Mouse (Mus musculus): ENCODE data around the gene Pear1. TPM values are rescaled to one million over a fixed set of nuclear protein-coding genes. Genes with fewer than 3 reads are reported as not detected.
A peak's percentile ranks its signal among the peaks of the same experiment; 100 is the strongest.
"Not testable (repeated sequence)": the region's sequence is repeated elsewhere in the genome, so short reads cannot be mapped to it uniquely, and the experiment has no call there.

Pear1 gene
- total RNA-seq (2021), result 1 to 10 TPM; 7.8 to 7.9 TPM
- long read RNA-seq, experiment 1, full-length matches to known transcripts, result 3 of 10 reads
- long read RNA-seq, experiment 1, partial matches to known transcripts, result 1 of 10 reads
- long read RNA-seq, experiment 1, other reads (novel, unspliced or antisense), result 6 of 10 reads
- long read RNA-seq, experiment 2, partial matches to known transcripts, result 3 of 9 reads
- long read RNA-seq, experiment 2, other reads (novel, unspliced or antisense), result 6 of 9 reads

DNA sequence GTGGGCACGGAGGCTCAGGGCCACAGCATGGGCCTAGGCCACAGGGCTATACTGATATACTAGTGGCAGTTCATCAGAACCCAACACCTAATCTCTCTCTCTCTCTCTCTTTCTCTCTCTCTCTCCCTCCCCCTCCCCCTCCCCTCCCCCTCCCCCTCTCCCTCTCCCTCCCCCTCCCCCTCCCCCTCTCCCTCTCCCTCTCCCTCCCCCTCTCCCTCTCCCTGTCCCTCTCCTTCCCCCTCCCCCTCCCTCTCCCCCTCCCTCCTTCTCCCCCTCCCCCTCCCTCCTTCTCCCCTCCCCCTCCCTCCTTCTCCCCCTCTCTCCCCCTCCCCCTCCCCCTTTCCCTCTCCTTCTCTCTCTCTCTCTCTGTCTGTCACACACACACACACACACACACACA lies at the start of gene Pear1:
Gene Pear1 (minus strand): TSS at position 101 of the 400 bp plus-strand sequence.
- DNase-seq (ENCODE audit: extremely low spot score in 1 of 2, low spot score in 2 of 2); intact Hi-C loops (cut with DNase I); H3K27ac ChIP-seq; H3K4me3 ChIP-seq: not testable (repeated sequence)

DNA sequence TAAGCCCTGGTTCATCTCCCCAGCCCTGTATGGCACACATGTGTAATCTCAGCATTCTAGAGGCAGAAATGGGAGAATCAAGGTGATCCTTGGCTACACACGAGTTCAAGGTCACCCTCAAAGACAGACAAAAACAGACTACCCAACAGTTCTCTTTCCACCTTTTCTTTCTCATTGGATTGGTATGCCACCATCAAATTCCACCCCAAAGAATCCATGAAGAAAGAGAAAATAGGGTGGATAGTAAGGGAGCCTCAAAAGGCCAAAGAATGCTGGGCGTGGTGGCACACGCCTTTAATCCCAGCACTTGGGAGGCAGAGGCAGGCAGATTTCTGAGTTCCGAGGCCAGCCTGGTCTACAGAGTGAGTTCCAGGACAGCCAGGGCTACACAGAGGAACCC lies 40.0 kb upstream of the Pear1 start:
- H3K4me3 ChIP-seq; DNase-seq (ENCODE audit: extremely low spot score in 1 of 2, low spot score in 2 of 2); H3K27ac ChIP-seq; intact Hi-C loops (cut with DNase I): not testable (repeated sequence)

DNA sequence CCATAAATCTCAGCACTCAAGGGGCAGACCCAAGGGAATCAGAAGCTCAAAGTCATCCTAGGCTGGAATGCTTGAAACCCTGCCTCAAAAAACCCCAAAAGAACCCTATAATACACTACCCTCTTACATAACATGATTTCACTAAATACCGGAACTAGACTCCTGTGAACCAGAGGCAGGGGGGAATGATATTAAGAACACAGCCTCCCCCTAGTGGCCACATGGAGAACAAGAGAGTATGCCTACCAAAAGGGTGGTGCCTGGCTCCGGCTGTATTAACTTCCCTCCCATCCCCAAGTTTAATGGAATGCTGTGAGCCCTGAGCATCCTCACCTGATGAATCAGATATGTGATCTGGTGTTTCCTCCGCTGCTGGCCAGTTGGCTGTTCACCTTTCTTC lies 35.7 kb upstream of the Pear1 start:
- peak overlapping the region; percentile 20; the same call in 1 of the 2 replicates for H3K27ac ChIP-seq
- intact Hi-C loops (cut with DNase I), result loop anchor here (1.0 to 2.0 kb wide), 2 partner anchors 65 to 90 kb away; partner anchors contain the start of gene Ntrk1
- no peak overlapping the region for H3K4me3 ChIP-seq
- peak; percentile 90 for TF ChIP-seq CTCF (IDR thresholded peaks at IDR 0.05)
- DNase-seq (ENCODE audit: extremely low spot score in 1 of 2, low spot score in 2 of 2), result peak; percentile 64 to 66

DNA sequence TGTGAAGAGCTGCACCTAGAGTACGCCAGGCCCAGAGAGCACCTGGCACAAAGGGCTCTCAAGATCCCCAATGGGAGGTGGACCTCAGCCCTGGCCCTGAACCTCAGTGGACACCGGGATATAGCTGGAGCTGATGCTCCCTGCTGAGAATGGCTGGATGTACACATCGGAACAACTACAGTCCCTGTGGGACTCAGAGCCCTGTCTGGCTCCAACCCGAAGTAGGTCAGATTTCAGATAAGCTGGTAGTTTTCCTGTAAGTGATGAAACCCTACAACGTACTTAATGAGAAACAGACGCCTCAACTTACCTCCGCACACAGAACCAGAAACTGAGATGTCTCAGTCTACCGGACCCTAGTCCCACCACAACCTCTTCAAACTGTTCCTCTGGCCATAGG lies 33.6 kb upstream of the Pear1 start:
- H3K27ac ChIP-seq, result no peak overlapping the region
- intact Hi-C loops (cut with DNase I), result no loop called here
- DNase-seq (ENCODE audit: extremely low spot score in 1 of 2, low spot score in 2 of 2), result no peak
- no peak for TF ChIP-seq CTCF (IDR thresholded peaks at IDR 0.05)
- no peak overlapping the region for H3K4me3 ChIP-seq

DNA sequence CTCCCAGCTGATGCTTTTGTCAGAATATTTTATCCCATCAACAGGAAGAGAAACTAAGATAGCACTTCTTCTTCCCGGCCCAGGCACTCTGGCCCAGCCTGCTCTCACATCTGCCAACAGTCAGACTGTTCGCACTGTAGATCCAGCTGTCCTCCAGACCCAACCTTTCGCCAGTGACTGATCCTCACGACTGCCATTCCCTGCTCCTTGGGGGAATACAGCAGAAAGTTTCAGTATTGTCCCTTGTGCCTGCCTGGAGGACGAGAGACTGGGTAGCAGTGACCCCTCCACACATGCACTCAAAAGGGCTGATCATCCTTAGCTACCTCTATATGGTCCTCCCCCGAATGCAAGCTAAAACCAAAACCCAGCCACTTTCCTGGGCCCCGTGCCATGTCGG lies 31.8 kb upstream of the Pear1 start:
- intact Hi-C loops (cut with DNase I), result no loop called here
- no peak for TF ChIP-seq CTCF (IDR thresholded peaks at IDR 0.05)
- DNase-seq (ENCODE audit: extremely low spot score in 1 of 2, low spot score in 2 of 2), result no peak
- Histone ChIP-seq H3K27ac (no peak overlapping the region), H3K4me3 (no peak overlapping the region)

DNA sequence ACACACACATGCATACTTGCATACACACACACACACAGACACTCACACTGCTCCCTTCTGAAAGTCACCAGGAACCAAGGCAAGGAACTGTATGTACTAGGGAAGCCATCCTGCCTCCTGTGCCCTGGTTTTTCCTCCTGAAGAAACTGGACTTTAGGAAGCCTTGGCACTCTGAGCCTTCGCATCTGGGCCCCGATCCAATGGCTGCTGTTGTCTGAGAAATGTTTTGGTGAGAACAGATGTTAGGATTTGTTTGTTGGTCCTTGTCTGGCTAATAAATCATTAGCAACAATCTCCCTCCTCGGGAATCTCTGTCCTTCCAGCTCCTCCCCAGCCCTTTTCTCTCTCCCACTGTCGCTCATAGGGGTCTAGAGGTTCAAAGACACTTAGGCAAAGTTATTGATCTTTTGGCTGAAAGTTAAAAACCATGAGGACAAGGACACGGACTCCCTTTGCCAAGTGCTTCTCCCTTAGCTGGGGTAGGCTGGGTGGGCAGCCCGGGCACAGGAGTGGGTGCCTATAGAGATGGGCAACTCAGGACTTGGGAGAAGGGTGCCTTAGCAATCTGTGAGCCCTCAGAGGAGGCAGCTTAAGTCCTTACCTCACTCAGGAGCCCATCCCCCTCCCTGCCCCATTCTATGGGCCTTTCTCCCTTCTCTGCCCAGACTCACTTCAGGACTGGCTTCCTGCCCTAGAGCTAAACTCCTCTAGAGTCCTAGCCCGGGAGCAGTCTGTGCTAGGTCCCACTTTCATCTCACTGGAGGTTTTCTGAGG lies 30.9 kb upstream of the Pear1 start:
- H3K27ac ChIP-seq, result no peak overlapping the region

DNA sequence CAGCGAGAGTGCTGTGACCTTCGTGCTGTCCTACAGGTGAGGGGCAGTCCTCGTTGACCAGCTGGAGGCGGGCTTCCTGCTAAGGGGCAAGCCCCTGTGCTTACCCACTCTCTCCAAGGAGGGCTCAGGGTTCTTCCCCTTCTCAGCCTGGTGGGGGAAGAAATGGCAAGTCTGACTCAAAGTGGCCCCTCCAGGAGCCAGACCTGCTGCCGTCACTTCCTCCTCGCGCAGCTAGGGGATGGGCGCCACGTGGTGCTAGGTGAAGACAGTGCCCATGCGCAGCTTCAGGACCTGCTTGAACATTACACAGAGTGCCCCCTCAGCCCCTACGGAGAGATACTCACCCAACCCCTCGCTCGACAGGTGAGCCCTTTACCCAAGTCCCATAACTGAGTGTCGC lies 25.0 kb upstream of the Pear1 start:
- no peak overlapping the region for H3K27ac ChIP-seq
- intact Hi-C loops (cut with DNase I), result no loop called here
- DNase-seq (ENCODE audit: extremely low spot score in 1 of 2, low spot score in 2 of 2), result no peak
- no peak overlapping the region for H3K4me3 ChIP-seq
- TF ChIP-seq CTCF (IDR thresholded peaks at IDR 0.05), result no peak

More for the DNA sequence above, 30.9 kb upstream of the Pear1 start:
- TF ChIP-seq CTCF (IDR thresholded peaks at IDR 0.05), result no peak
- intact Hi-C loops (cut with DNase I), result no loop called here
- DNase-seq (ENCODE audit: extremely low spot score in 1 of 2, low spot score in 2 of 2), result no peak
- H3K4me3 ChIP-seq, result no peak overlapping the region

DNA sequence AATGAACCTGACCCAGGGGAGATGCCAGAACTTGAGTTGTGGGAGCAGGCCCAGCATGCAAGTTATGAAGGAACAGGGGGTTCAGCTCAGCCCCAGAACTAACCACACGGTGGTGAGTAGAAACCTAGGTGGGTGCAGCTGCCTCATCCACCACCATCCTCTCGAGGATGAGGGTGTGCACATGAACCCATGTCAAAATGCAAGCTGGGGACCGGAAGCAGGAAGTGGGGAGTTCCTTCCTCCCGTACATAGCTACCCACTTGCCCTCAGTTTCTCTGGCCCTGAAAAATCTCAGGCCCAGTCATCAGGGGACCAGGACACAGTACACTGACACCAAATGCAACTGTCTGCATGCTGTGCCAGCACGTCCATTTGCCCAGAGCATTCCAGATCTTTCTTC lies 23.6 kb upstream of the Pear1 start:
- intact Hi-C loops (cut with DNase I), result no loop called here
- TF ChIP-seq CTCF (IDR thresholded peaks at IDR 0.05), result no peak
- no peak overlapping the region for H3K27ac ChIP-seq

DNA sequence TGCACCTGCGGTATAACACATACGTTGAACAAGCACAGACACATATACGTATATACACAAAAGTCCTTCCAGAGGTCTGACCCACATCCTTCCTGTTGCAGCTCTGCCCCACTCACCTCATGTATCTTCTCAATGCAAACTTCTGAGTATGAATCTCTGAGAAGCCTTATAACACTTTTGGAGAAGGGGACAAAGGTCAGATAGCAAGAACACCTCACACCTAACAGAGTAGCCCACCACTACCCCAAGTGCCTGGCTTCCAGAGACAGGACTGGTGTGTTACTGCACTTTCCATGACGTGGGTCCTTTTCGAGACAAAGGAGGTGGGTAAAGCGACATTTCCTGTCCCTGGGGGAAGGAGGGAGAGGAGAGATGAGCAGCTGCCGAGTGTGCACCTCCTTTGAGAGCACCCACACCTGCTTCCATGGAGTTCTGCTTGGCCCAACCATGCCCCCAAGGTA lies 22.6 kb upstream of the Pear1 start, which contains the start of gene Sh2d2a:
Gene Sh2d2a (plus strand): TSS at position 106 of the 461 bp plus-strand sequence.
- intact Hi-C loops (cut with DNase I), result no loop called here
- H3K27ac ChIP-seq, result no peak within 1 kb of the TSS
- H3K4me3 ChIP-seq, result no peak within 1 kb of the TSS
- TF ChIP-seq CTCF (IDR thresholded peaks at IDR 0.05), result no peak
- DNase-seq (ENCODE audit: extremely low spot score in 1 of 2, low spot score in 2 of 2), result no peak

More for the DNA sequence above, 23.6 kb upstream of the Pear1 start:
- H3K4me3 ChIP-seq, result no peak overlapping the region
- no peak for DNase-seq (ENCODE audit: extremely low spot score in 1 of 2, low spot score in 2 of 2)

DNA sequence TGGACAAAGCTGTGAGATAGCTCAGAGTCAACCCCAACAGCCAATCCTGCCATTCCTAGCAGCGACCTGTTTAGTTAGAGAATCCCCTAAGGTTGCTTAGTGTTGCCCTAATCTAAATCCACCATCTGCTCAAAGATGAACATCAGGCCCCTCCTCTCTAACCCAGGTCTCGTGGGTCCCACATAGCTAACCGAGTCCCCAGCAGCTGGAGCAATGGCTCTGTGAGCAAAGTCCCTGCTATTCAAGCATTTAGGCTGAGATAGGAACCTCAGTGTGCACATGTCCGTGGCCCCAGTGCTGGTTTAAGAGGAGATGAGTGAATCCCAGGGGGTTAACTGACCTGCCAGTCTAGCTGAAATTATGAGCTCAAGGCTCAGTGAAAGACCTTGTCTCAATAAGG lies 22.1 kb upstream of the Pear1 start:
- intact Hi-C loops (cut with DNase I), result no loop called here
- no peak for TF ChIP-seq CTCF (IDR thresholded peaks at IDR 0.05)
- no peak overlapping the region for H3K27ac ChIP-seq
- no peak overlapping the region for H3K4me3 ChIP-seq
- DNase-seq (ENCODE audit: extremely low spot score in 1 of 2, low spot score in 2 of 2), result no peak

DNA sequence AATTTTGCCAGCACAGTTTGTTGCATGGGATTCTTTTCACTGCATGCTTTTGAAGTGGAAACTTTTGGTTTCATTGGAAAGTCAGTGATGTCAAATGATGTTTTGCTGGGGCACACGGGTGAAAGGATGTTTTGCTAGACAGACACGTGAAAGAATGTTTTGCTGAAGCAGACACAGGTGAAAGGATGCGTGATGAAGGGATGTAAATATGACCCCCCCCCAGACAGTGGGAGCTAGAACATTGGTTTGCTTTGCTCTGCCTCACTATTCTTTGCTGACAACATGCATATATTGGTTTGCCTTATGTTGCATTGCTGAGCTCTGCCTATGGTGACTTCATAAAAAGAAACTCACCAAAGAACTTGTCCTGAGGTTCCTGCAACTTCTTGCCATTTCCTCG lies 20.9 kb upstream of the Pear1 start:
- no peak overlapping the region for H3K27ac ChIP-seq
- no peak for TF ChIP-seq CTCF (IDR thresholded peaks at IDR 0.05)
- intact Hi-C loops (cut with DNase I), result no loop called here
- no peak overlapping the region for H3K4me3 ChIP-seq
- DNase-seq (ENCODE audit: extremely low spot score in 1 of 2, low spot score in 2 of 2), result no peak

DNA sequence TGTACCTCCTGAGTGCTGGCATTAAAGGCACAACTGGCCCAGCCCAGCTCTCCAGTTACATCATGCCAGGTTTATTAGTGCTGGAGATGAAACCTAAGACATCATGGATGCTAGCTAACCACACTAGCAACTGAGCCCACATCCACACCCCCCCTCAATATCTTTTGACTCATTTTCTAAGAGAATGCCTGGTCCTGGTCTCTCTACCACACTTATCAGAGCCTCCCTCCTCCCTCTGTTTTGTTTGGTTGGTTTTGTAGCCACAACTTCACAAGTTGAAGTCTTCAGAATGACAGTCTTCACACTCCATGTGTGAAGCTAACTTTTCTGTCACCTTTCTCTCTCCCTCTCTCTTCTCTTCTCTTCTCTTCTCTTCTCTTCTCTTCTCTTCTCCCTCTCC lies 16.8 kb upstream of the Pear1 start:
- intact Hi-C loops (cut with DNase I), result loop anchor here (2.0 kb wide), 1 partner anchor 70 kb away; no protein-coding TSS in a partner anchor
- H3K27ac ChIP-seq, result no peak overlapping the region
- DNase-seq (ENCODE audit: extremely low spot score in 1 of 2, low spot score in 2 of 2), result no peak
- no peak for TF ChIP-seq CTCF (IDR thresholded peaks at IDR 0.05)
- no peak overlapping the region for H3K4me3 ChIP-seq
